Mouse (Mus musculus) CD4-positive, CD25-positive, alpha-beta regulatory T cell, adult 4 months (primary cell): ENCODE measurements at regions not wholly inside any gene's neighbourhood (a gene's known extent, or its start where the extent isn't known, plus 50 kb on each side); places are given as distances from the start of the nearest gene placed in this dataset.

ENCODE experiments used
- ATAC-seq: one replicate; pipeline ENCODE4 v1.8.0; 2017

GRCm38 (mm10) chr4:107736866-107737265, 52.8 kb upstream of the Dmrtb1 start:
- ATAC-seq = no peak

DNA sequence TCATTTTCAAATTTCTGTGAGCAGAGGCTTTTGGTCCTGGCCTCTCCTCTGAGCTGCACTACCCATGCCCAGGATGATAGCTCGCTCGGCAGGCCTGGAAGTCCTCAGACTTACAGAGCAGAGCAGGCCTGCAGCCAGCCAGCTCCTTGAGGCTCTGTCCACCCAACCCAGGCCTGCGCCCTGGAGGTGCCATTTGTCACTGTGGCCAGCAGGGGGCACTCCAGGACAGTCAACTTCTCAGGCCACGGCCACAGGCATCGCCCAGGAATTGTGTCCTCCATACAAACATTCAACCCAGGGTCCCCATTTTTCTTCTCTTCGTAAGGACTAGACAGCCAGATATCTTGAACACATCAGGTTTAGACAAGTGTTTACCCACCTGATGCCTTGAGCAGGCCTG, 53.9 kb upstream of the Dmrtb1 start:
- peak; percentile 62 for ATAC-seq

DNA sequence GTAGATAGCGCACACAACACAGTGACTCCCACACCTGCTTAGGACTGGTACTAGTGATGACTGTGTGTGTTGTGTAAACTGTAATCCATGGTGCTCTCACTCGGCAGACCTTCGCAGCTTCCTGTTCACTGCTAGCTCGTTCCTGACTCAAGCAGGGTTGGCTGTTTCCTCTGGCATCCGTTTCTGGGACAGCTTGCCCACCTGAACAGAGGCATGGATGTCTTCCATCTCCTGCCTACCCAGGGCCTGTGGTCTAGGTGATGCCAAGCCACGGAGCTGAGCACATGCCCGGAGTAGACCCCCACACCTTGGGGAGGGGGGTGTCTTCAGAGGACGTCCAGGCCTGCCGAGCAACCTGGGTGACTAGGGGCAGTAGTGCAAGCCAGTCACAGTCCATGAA, 54.7 kb upstream of the Dmrtb1 start:
- no peak for ATAC-seq

- ATAC-seq = no peak
These were observed 55.9 kb upstream of the Dmrtb1 start for GRCm38 (mm10) chr4:107739789-107740405.

- ATAC-seq = no peak
These were observed 58.4 kb upstream of the Lrp8 start for GRCm38 (mm10) chr4:107743646-107744045.

GRCm38 (mm10) chr4:107746366-107746765, 55.7 kb upstream of the Lrp8 start:
- ATAC-seq = no peak

GRCm38 (mm10) chr4:107746923-107747431, 55.1 kb upstream of the Lrp8 start:
- no peak for ATAC-seq

DNA sequence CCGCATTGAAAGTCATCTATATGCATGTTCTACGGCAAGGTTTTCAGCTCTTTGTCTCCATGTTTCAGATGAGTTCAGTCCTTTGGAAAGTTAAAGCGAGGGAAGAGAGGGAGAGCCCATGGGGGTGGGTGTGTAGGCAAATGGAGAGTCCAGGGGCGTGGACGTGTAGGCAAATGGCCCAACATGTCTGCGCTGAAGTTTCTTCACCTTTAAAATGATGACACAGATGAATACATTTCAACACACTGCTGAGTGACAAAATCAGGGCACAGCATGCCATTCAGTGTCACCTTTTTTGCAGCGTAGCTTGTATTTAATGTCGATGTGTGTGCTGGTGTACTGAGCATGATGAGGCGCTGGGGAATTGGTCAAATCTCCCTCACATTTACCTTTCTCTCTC, 54.6 kb upstream of the Lrp8 start:
- ATAC-seq = no peak

DNA sequence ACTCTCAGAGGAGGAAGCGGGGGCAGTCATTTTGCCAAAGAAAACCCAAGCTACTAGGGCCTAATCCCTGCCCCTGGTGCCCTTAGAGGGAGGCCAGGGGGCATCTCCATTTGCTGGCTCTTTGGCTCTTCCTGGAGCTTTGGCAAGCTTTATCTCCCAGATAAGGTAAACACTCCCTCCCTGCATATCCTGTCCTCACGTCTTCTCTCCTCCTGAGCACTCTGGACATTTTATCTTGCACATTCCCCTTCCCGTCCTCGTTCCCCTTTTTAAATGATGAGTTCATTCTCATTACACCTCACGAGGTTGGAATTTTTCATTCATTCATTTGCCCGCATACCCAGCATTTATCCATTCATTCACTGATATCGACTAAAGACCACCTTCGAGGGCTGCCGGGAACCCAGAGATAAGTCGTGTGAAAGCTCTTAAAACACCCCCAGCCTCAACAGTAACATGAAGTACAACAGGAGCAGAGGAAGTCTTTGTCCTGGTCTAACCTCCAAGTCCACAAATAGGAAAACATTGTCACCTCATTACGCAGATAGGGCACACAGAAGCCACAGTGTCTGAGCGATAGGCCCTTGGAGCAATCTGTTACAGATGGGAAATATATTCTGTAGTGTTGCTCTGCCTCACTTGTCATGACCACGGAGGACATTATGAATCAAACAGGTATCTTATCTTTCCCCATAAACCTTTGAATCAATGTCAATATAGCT, 54.0 kb upstream of the Lrp8 start:
- ATAC-seq = no peak

DNA sequence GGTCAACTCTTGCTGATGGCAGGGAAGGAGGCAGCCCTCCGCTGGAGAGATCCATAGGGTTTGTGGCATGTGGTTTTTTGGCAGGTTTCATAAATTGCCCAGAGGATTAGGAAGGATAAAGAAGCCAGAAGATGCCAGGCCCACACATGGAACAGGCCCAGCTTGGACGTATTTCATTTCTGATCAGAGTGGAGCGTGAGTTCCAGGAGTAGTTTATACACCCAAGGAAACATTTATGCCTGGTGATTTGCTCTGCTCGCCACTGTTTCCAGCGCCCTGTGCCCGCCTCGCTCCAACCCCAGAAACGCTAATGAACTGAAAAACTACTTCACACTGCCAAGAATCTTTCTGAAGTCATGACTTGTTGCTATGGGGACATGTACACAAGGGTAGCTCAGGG, 53.0 kb upstream of the Lrp8 start:
- no peak for ATAC-seq

DNA sequence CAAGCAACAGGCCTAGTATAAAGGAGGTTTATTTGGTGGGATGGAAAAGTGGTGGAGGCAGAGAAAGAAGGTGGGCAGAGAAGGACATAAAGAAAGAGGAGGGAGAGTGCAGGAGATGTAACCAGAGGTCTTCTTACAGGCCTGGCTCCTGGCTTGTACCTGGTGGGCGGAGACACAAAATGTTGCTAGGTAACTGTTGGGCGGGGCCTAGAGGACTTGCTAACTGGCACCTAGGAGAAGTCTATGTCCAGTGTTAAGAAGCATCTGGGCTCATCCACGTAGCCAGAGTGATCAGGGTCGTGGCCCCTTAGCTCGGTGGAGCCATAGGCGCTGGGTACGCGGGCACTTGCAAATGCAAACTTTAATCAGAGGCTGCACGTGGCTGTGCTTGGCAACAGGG, 52.0 kb upstream of the Lrp8 start:
- no peak for ATAC-seq
